Mouse (Mus musculus) liver, embryonic 12.5 days (tissue): Measurements from ENCODE around the gene Rbfox1. TPM values are rescaled to one million over a fixed set of nuclear protein-coding genes. Genes with fewer than 3 reads are reported as not detected.

Source experiments
- ATAC-seq: fragments of 200-750 bp; cut with Nextera tagmentation; 2 replicates; pipeline ENCODE4 v1.8.0; 2017; ENCODE audit warnings: moderate number of reproducible peaks, mild to moderate bottlenecking, moderate library complexity
- H3K27ac ChIP-seq: fragments of 300-500 bp; sonication (generic); 2 replicates; pipeline ENCODE4 v1.5.1; 2016; ENCODE audit warnings: mild to moderate bottlenecking
- H3K27me3 ChIP-seq: fragments of 300-500 bp; sonication (generic); replicated peaks from 2 replicates; pipeline ENCODE4 v1.6.1; 2016; ENCODE audit warnings: mild to moderate bottlenecking, moderate library complexity
- H3K36me3 ChIP-seq: fragments of 300-500 bp; sonication (generic); 2 replicates; pipeline ENCODE4 v1.6.1; 2016; ENCODE audit warnings: mild to moderate bottlenecking, moderate library complexity
- H3K4me1 ChIP-seq: fragments of 300-500 bp; sonication (generic); 2 replicates; pipeline ENCODE4 v1.6.1; 2016
- H3K4me2 ChIP-seq: fragments of 300-500 bp; sonication (generic); 2 replicates; pipeline ENCODE4 v1.6.1; 2016; ENCODE audit warnings: mild to moderate bottlenecking, moderate library complexity
- H3K4me3 ChIP-seq: fragments of 300-500 bp; sonication (generic); 2 replicates; pipeline ENCODE4 v1.5.1; 2016; ENCODE audit warnings: mild to moderate bottlenecking, moderate library complexity
- H3K9ac ChIP-seq: fragments of 300-500 bp; sonication (generic); 2 replicates; pipeline ENCODE4 v1.6.1; 2016; ENCODE audit warnings: mild to moderate bottlenecking, moderate library complexity
- H3K9me3 ChIP-seq: fragments of 300-500 bp; sonication (generic); replicated peaks from 2 replicates; pipeline ENCODE4 v1.6.1; 2016; ENCODE audit warnings: mild to moderate bottlenecking, moderate library complexity
- WGBS: fragments of 180-500 bp; shearing (Covaris S2); methylation state at CpG from one replicate; pipeline ENCODE4 v1.1.7; 2016; ENCODE audit not compliant: insufficient replicate concordance; 5-methylcytosine and 5-hydroxymethylcytosine counted together
- polyA plus RNA-seq: library from polyadenylated mRNA; unstranded; fragments of >200 nt; fragmentation: Nextera tagmentation; extraction: Ambion mirVana; gene quantifications from 2 replicates; pipeline ENCODE4 v1.2.1, GENCODE M21; 2016

Gene Rbfox1
- polyA plus RNA-seq, 1 experiment from 2014 or later = 0.21 TPM

DNA sequence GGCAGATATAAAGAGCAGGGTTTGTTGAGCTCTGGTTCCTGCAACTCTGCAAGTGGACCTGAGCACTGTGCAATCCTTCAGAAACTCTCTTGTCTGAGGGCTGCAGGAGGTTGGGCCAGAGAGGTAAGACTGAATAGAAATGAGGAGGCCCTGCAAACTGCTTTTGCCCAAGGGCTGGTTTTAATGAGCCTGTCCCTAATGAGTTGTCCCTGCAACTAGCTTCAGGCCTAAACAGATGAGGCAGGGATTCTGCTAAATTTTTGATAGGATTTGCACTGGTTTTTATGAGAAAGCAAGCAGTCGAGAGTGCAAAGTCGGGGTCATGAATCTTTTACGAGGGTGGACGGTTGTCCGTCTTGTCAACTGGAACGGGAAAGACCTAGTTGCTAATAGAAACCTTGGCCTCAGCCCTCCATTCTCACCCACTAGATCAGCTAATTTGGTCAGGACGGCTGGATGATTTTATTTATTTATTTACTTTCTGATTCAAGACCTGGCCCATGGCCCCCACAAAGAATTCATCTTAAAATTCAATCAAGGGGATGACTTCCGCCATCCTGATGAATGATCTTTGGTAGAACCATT, 1279.1 kb downstream of the Rbfox1 start:
- no peaks in the 10 kb centered on the region for H3K4me1 ChIP-seq
- no peak overlapping the region for H3K27ac ChIP-seq
- H3K4me2 ChIP-seq = no peak overlapping the region
- no peak overlapping the region for H3K9ac ChIP-seq
- H3K4me3 ChIP-seq = no peak overlapping the region
- no peak for ATAC-seq
- H3K36me3 ChIP-seq = no peaks in the 10 kb centered on the region
- H3K9me3 ChIP-seq = no peaks in the 10 kb centered on the region
- WGBS = 82% methylated on average over 8 of the region's 8 CpGs
- no peaks in the 10 kb centered on the region for H3K27me3 ChIP-seq

DNA sequence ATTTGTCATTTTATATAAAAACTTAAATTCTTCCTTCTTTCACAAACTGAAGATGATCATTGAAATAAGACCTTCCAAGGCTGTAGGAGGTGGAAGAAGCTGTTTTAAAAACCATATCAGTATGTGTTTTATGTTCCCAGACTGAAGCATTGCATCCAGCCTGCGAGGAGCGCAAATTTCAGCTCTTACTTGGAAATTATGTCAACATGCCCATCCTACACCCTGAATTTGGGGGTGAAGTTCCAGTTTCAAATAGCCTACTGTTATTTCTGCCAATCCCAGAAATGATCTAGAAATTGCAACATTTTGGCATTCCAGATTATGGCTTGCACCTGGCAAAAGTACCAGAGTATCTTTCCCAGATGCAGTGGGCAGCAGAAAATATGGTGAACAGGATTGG, 1290.8 kb downstream of the Rbfox1 start:
- no peak for ATAC-seq
- Histone ChIP-seq H3K4me3 (no peak overlapping the region), H3K9me3 (no peaks in the 10 kb centered on the region), H3K4me2 (no peak overlapping the region), H3K27me3 (no peaks in the 10 kb centered on the region), H3K36me3 (no peaks in the 10 kb centered on the region), H3K9ac (no peak overlapping the region), H3K4me1 (no peaks in the 10 kb centered on the region), H3K27ac (no peak overlapping the region)
- WGBS = 62% methylated on average over 2 of the region's 2 CpGs

DNA sequence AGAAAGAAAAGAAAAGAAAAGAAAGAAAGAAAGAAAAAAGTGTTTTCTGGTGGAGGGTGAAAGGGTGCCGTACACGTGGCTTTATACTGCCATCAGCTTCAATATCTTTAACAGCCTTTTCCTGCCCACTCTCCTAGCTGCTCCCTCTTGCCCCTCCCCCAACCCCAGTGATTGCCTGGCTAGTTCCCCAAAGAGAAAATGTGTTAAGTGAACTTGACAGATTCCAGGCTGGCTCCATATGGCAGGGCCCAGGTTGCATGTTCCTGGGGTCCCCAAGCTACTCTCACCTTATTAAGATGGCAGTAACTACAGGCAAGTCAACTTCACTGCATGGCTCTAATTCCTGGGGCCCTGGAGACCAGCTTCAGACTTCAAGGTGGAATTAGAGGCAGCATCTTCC, 1302.6 kb downstream of the Rbfox1 start:
- ATAC-seq = no peak
- Histone ChIP-seq H3K4me2 (no peak overlapping the region), H3K9ac (no peak overlapping the region), H3K36me3 (no peaks in the 10 kb centered on the region), H3K27me3 (no peaks in the 10 kb centered on the region), H3K27ac (no peak overlapping the region), H3K9me3 (no peaks in the 10 kb centered on the region), H3K4me1 (no peaks in the 10 kb centered on the region), H3K4me3 (no peak overlapping the region)
- 25% methylated on average over 2 of the region's 2 CpGs for WGBS

DNA sequence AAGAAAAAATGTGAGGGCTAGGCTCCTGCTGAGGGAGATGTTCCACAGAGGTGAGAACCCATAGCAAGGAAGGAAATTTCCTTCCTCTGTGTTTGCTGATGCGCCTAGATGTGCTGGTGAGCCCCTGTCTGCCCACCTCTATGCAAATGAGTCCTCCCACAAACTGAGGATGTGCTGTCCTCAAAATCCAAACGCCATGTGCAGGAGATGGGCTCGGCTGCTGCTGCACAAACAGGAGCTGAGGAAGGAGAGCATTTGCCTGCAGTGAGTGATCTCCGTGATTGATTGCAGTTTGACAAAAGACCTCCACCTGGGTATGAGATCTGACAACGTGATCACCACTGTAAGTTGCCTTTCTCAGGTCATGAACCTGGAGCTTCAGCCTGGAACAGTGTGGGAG, 1308.4 kb downstream of the Rbfox1 start:
- Histone ChIP-seq H3K36me3 (no peaks in the 10 kb centered on the region), H3K9ac (no peak overlapping the region), H3K27me3 (no peaks in the 10 kb centered on the region), H3K9me3 (no peaks in the 10 kb centered on the region), H3K4me2 (no peak overlapping the region), H3K4me1 (no peaks in the 10 kb centered on the region), H3K4me3 (no peak overlapping the region), H3K27ac (no peak overlapping the region)
- 50% methylated on average over 5 of the region's 5 CpGs for WGBS
- ATAC-seq = no peak

DNA sequence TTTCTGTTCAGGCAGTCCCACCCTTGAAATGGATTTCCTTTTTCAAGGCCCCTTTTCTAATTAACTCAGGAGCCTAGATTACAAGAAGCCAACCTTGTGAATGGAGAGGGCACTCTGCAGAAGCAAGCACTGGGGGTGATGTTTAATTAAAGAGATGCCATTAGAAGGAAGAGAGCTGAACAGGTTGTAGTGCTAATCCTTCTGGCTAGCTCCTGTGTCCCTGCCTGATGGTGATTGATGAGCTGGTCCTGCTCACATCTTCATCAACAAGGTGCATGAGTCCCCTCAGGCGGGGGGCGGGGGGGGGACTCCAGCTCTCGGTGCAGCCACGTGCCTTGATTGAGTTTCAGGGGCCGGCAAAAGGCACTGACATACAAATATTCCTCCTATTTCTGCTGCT, 1312.8 kb downstream of the Rbfox1 start:
- 87% methylated on average over 5 of the region's 5 CpGs for WGBS

DNA sequence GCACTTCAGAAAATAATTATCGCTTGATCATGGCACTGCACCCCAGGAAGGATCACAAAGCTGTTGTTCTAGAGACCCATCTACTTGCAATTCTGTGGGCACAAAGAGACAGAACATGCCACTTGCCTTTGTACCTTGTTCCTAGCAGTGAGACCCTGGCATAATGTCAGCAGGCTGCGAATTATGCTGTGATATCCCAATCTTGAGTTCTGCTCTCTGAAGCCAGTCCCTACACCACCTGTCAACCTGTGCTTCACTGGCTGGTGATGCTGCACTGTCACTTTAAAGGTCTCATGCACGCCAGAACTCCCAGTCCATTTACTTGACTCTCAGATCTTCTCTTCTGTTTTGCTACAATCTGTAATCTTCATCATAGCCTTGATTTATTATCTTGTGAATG, 1315.1 kb downstream of the Rbfox1 start:
- WGBS = 58% methylated on average over 3 of the region's 3 CpGs
- Histone ChIP-seq H3K36me3 (no peaks in the 10 kb centered on the region), H3K4me3 (no peak overlapping the region), H3K27me3 (no peaks in the 10 kb centered on the region), H3K9ac (no peak overlapping the region), H3K4me1 (no peaks in the 10 kb centered on the region), H3K9me3 (no peaks in the 10 kb centered on the region), H3K27ac (no peak overlapping the region), H3K4me2 (no peak overlapping the region)
- ATAC-seq = no peak

More for the DNA sequence above, 1312.8 kb downstream of the Rbfox1 start:
- Histone ChIP-seq H3K9me3 (no peaks in the 10 kb centered on the region), H3K36me3 (no peaks in the 10 kb centered on the region), H3K4me1 (no peaks in the 10 kb centered on the region), H3K9ac (no peak overlapping the region), H3K4me3 (no peak overlapping the region), H3K27ac (no peak overlapping the region), H3K27me3 (no peaks in the 10 kb centered on the region), H3K4me2 (no peak overlapping the region)
- no peak for ATAC-seq

DNA sequence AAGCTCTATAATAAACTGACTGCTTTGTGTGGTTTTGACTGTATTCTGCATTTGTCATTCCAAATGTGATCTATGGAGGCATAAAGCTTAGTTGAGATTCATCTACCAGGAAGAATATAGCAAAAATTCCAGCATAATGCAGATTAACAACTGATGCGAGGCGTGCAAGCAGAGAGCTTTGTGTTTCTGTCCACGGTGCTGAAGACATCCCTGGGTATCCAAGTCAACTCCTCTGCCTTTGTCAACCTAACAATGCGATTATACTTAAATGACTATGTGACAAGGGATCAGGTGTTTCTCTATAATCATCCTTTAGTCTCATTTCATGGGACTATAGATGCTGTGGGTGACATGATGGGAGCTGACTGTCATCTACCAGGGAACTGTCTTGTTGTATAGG, 1316.7 kb downstream of the Rbfox1 start:
- Histone ChIP-seq H3K9me3 (no peaks in the 10 kb centered on the region), H3K4me3 (no peak overlapping the region), H3K27ac (no peak overlapping the region), H3K36me3 (no peaks in the 10 kb centered on the region), H3K4me1 (no peaks in the 10 kb centered on the region), H3K4me2 (no peak overlapping the region), H3K27me3 (no peaks in the 10 kb centered on the region), H3K9ac (no peak overlapping the region)
- 54% methylated on average over 4 of the region's 4 CpGs for WGBS
- ATAC-seq = no peak

DNA sequence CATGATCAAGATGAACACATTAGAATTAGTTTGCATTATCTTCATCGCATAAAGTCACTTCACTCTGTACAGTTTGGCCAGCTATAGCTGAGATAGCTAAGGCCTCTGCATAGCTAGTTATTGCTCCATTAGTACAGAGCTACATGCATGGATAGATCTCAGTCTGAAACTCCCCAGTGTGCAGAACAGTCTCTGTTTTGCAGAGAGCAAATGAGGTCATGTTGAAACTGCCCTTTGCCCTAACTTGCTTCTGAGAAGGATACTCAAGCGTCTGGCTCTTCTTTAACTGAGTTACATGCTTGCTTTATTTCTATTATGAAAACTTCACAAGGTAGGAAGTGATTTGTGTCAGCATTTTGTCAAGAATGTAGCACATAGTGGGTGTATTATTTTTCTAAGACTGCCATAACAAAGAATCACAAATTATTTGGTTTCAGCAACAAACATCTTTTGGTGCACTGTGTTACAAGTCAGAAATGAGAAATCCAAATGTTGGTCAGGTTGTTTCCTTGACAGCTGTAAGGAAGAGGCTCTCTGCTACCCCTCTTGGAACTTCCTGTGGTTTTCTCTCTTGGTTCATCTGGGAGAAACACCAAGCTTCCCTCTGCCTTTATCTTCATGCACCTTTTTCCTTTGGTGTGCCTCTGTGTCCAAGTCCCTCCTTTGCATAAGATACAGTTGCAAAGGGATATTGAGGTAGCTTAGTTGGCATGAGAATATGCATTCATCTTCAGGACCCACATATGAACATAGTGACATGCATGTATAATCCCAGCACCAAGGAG, 1321.2 kb downstream of the Rbfox1 start:
- Histone ChIP-seq H3K9ac (no peak overlapping the region), H3K36me3 (no peaks in the 10 kb centered on the region), H3K4me2 (no peak overlapping the region), H3K9me3 (no peaks in the 10 kb centered on the region), H3K27ac (no peak overlapping the region), H3K4me3 (no peak overlapping the region), H3K27me3 (no peaks in the 10 kb centered on the region), H3K4me1 (no peaks in the 10 kb centered on the region)
- WGBS = 45% methylated on average over 2 of the region's 2 CpGs
- no peak for ATAC-seq

DNA sequence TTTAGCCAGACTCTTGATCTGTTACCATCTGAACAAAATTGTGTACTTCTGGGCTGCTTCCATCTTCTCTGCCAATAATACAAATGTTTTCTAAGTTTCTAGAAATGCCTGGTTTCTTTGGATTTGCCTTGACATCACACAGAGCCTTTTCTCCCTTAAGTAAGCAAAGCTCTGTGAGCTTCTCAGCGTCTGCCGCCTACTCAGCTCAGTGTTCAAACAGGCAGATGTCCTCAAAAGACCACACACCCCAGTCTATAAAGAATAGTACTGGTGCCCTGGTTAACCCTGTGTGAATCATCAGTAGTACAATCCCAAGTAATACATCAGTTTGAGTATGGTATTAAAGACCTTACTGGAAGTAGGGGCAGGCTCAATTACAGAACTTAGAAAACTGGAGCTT, 1322.4 kb downstream of the Rbfox1 start:
- 56% methylated on average over 2 of the region's 2 CpGs for WGBS
- Histone ChIP-seq H3K9ac (no peak overlapping the region), H3K4me2 (no peak overlapping the region), H3K27ac (no peak overlapping the region), H3K36me3 (no peaks in the 10 kb centered on the region), H3K9me3 (no peaks in the 10 kb centered on the region), H3K4me3 (no peak overlapping the region), H3K27me3 (no peaks in the 10 kb centered on the region), H3K4me1 (no peaks in the 10 kb centered on the region)
- ATAC-seq = no peak

DNA sequence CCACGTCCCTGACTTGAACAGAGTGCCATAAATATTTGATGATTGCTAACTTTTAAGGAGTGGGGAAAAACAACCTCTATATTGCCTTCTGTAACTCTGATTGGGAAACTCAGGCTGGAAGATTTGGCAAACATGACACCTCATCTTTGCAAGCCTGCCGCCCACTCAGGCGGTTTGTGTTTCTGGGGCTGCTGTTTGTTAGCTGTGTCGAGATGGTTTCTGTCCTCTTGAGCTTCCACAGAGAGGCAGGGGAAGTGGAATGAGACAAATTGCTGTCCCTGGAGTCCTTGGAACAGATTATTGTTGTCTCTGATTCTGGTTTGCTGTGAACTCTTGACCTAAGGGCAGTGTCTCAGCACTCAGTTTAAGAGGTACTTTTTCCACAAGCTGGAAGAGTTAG, 1327.6 kb downstream of the Rbfox1 start:
- no peaks in the 10 kb centered on the region for H3K36me3 ChIP-seq
- no peak for ATAC-seq
- H3K4me3 ChIP-seq = no peak overlapping the region
- no peaks in the 10 kb centered on the region for H3K27me3 ChIP-seq
- H3K4me1 ChIP-seq = no peaks in the 10 kb centered on the region
- H3K27ac ChIP-seq = no peak overlapping the region
- H3K9ac ChIP-seq = no peak overlapping the region
- 57% methylated on average over 4 of the region's 4 CpGs for WGBS
- no peak overlapping the region for H3K4me2 ChIP-seq
- no peaks in the 10 kb centered on the region for H3K9me3 ChIP-seq

DNA sequence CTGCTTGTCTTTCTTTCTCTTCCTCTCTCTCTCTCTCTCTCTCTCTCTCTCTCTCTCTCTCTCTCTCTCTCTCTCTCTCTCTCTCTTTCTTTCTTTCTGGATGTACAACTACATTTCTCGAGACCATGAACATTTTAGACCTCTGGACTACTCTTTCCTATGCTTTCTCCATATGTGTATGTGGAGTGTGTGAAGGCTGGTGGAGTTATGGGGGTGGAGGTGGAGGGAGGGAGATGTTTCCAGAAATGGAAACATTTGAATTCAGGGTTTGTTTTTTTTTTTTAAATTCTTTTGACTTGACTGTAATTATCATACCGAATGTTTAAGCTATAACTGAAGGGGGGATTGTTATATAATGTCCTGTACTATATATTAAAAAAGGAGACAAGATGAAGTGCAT, 1338.1 kb downstream of the Rbfox1 start:
- no peaks in the 10 kb centered on the region for H3K36me3 ChIP-seq
- WGBS = 49% methylated on average over 2 of the region's 2 CpGs
- no peak overlapping the region for H3K4me3 ChIP-seq
- no peak overlapping the region for H3K27ac ChIP-seq
- no peak for ATAC-seq
- H3K27me3 ChIP-seq = no peaks in the 10 kb centered on the region
- no peak overlapping the region for H3K9ac ChIP-seq
- H3K9me3 ChIP-seq = no peaks in the 10 kb centered on the region
- H3K4me1 ChIP-seq = no peaks in the 10 kb centered on the region
- no peak overlapping the region for H3K4me2 ChIP-seq

DNA sequence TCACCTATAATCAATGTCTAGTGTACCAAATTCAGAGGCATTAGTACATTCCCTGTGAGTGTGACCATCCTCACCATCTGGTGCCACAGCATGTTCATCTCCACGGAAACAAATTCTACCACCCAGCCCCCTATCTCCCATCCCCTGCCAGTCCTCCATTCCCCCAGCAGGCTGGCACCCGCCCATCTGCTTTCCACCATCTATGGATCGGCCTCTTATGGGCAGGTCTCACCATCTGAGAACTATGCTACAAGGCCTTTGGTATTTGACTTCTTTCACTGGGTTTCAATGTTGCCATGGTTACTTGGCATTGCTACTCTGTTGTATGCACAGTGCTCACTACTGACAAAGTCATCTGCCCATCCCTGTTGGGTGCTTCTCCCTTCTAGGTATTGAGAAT, 1340.8 kb downstream of the Rbfox1 start:
- WGBS = 68% methylated on average over 3 of the region's 3 CpGs

DNA sequence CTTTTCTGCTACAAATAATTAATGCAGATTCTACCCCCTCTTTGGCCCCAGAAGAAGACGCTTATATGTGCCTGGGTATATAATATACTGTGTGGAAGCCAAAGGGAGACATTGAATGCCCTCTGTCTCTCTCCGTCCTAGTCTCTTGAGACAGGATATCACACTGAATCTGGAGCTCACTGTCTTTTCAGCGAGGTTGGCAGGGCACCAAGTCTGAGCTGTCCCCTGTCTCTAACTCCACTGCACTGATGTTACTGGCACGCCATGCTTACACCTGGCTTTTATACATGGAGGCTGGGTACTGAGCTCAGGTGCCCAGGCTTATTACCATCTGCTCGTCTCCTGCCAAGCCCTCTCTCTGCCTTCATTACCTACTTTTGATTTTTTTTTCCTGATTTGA, 1343.1 kb downstream of the Rbfox1 start:
- Histone ChIP-seq H3K27ac (no peak overlapping the region), H3K4me1 (no peaks in the 10 kb centered on the region), H3K4me3 (no peak overlapping the region), H3K9me3 (no peaks in the 10 kb centered on the region), H3K4me2 (no peak overlapping the region), H3K27me3 (no peaks in the 10 kb centered on the region), H3K36me3 (no peaks in the 10 kb centered on the region), H3K9ac (no peak overlapping the region)
- 61% methylated on average over 5 of the region's 5 CpGs for WGBS
- ATAC-seq = no peak

More for the DNA sequence above, 1340.8 kb downstream of the Rbfox1 start:
- Histone ChIP-seq H3K36me3 (no peaks in the 10 kb centered on the region), H3K9ac (no peak overlapping the region), H3K4me3 (no peak overlapping the region), H3K9me3 (no peaks in the 10 kb centered on the region), H3K27me3 (no peaks in the 10 kb centered on the region), H3K4me2 (no peak overlapping the region), H3K4me1 (no peaks in the 10 kb centered on the region), H3K27ac (no peak overlapping the region)
- no peak for ATAC-seq
